Mouse (Mus musculus) ES-Bruce4 (cell line): ENCODE measurements around the gene Spata31d1d.

ENCODE experiments used
- CTCF ChIP-seq: IDR thresholded peaks from one replicate; pipeline ENCODE4 v1.8.1; 2011; ENCODE audit warnings: low read depth, low read length
- EP300 ChIP-seq: IDR thresholded peaks from 2 replicates; pipeline ENCODE4 v1.6.1; 2011; ENCODE audit warnings: low read depth, low read length; ENCODE audit not compliant: insufficient read depth

GRCm38 (mm10) chr13:59679908-59680307 lies 51.6 kb downstream of the Spata31d1d start:
- TF ChIP-seq EP300, result no peak
- no peak for TF ChIP-seq CTCF
